Mouse (Mus musculus) heart, adult 2 months (tissue): Measurements from ENCODE around the gene Npdc1. TPM values are rescaled to one million over a fixed set of nuclear protein-coding genes. Genes with fewer than 3 reads are reported as not detected.

ENCODE experiments used
- DNase-seq, 2 experiments: peaks; one replicate each; pipeline ENCODE4 v3.0.0; 2021
- H3K27ac ChIP-seq: fragments of 200-600 bp; 2 replicates; pipeline ENCODE4 v1.8.1; 2022
- H3K27me3 ChIP-seq: fragments of 200-500 bp; 2 replicates; pipeline ENCODE4 v1.6.1; 2012; ENCODE audit warnings: mild to moderate bottlenecking, low read length, inconsistent platforms, mixed read lengths; ENCODE audit not compliant: control insufficient read depth, insufficient read depth
- H3K36me3 ChIP-seq: fragments of 200-500 bp; 2 replicates; pipeline ENCODE4 v1.6.1; 2012; ENCODE audit warnings: low read length, inconsistent platforms; ENCODE audit not compliant: control insufficient read depth, insufficient read depth
- H3K4me1 ChIP-seq: fragments of 200-500 bp; 2 replicates; pipeline ENCODE4 v1.6.1; 2011; ENCODE audit warnings: low read length; ENCODE audit not compliant: control insufficient read depth, insufficient read depth
- H3K4me3 ChIP-seq: fragments of 200-600 bp; 2 replicates; pipeline ENCODE4 v1.8.1; 2022
- H3K79me2 ChIP-seq: fragments of 200-500 bp; replicated peaks from 2 replicates; pipeline ENCODE4 v1.6.1; 2012; ENCODE audit warnings: mild to moderate bottlenecking, inconsistent platforms, low read length, moderate library complexity, mixed read lengths; ENCODE audit not compliant: control insufficient read depth, insufficient read depth
- H3K9ac ChIP-seq: fragments of 200-500 bp; 2 replicates; pipeline ENCODE4 v1.6.1; 2012; ENCODE audit warnings: low read depth, mild to moderate bottlenecking, control low read depth, inconsistent platforms, low read length, mixed read lengths
- CTCF ChIP-seq: fragments of 200-600 bp; IDR thresholded peaks from 2 replicates; pipeline ENCODE4 v1.8.1; 2022; ENCODE audit warnings: antibody characterized with exemption, mild to moderate bottlenecking, moderate library complexity
- EP300 ChIP-seq: fragments of 200-500 bp; IDR thresholded peaks from 2 replicates; pipeline ENCODE4 v1.6.1; 2011; ENCODE audit warnings: low read depth, low read length, control low read depth; ENCODE audit not compliant: insufficient read depth
- POLR2A ChIP-seq: fragments of 200-500 bp; IDR thresholded peaks from 2 replicates; pipeline ENCODE4 v1.6.1; 2011; ENCODE audit warnings: mild to moderate bottlenecking, low read depth, low read length, control low read depth; ENCODE audit not compliant: insufficient read depth
- WGBS: fragments of 180-500 bp; shearing (Covaris S2); methylation state at CpG from one replicate; pipeline ENCODE4 v1.1.7; 2018; 5-methylcytosine and 5-hydroxymethylcytosine counted together
- intact Hi-C: fragments of 180-260 bp; cut with DNase I; formaldehyde crosslinking; loops from one replicate; pipeline ENCODE4 v1.15.1; 2025
- polyA plus RNA-seq: library from polyadenylated mRNA; depleted of rRNA; stranded (reverse); fragments of >200 nt; gene quantifications from 2 replicates; pipeline ENCODE4 v1.2.3, GENCODE M21; 2012
- total RNA-seq, 2 experiments: library from RNA; stranded (reverse); gene quantifications; 2 replicates each; pipeline ENCODE4 v1.2.3; 2021

Npdc1 gene
- total and polyA plus RNA-seq, 3 experiments = 21.3 to 47.8 (median 30.4) TPM

DNA sequence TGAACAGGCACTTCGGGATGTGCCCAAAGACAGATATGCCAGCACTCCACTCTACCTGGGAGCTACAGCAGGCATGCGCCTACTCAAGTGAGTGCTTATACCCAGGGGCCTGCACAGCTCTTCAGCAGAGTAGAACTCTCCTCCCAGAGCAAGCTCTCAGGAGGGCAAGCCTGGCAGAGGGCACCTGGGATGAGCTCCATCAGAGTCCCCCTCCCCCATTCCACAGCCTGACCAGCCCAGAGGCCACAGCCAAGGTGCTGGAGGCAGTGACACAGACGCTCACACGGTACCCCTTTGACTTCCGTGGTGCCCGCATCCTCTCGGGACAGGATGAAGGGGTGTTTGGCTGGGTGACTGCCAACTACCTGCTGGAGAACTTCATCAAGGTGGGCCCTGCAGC is 1.1 kb upstream of the Npdc1 start:
- no peak overlapping the region for H3K9ac ChIP-seq
- TF ChIP-seq POLR2A = no peak
- no peak for TF ChIP-seq CTCF
- TF ChIP-seq EP300 = no peak
- no peaks in the 10 kb centered on the region for H3K36me3 ChIP-seq
- no peak overlapping the region for H3K27ac ChIP-seq
- H3K79me2 ChIP-seq = no peaks in the 10 kb centered on the region
- WGBS = 92% methylated on average over 7 of the region's 7 CpGs
- no peaks in the 10 kb centered on the region for H3K27me3 ChIP-seq
- no peak for DNase-seq
- intact Hi-C loops = no loop called here
- H3K4me1 ChIP-seq = peaks cover 9% of the 10 kb centered on the region
- no peak overlapping the region for H3K4me3 ChIP-seq

DNA sequence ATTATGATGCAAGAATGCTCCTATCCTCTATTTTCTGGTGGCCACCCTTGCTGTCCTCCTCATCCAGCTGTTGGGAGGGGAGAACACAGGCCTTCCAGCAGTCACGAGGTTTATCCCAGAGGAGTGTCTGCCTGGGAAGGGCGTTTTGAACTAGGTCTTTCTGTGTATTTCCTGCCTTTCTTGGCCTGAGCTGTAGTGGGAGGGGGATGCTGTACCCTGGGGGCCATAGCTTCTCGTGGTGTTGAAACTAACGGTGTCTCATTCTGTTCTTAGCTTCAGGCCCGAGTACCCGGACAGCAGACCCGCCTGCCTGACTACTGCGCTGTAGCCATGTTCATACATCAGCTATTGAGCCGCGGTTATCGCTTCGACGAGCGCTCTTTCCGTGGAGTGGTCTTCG is 1.1 kb downstream of the Npdc1 start:
- no peaks in the 10 kb centered on the region for H3K36me3 ChIP-seq
- 15% methylated on average over 16 of the region's 16 CpGs for WGBS
- no peaks in the 10 kb centered on the region for H3K27me3 ChIP-seq
- TF ChIP-seq CTCF (no peak), POLR2A (peak; percentile 33; the same call in 1 of the 2 replicates), EP300 (no peak)
- H3K27ac ChIP-seq = peak overlapping the region; percentile 64
- H3K4me1 ChIP-seq = peaks cover 8% of the 10 kb centered on the region
- H3K79me2 ChIP-seq = no peaks in the 10 kb centered on the region
- intact Hi-C loops = loop anchor here (5.0 kb wide), 1 partner anchor 33 kb away; the partner anchor contains the start of gene Uap1l1
- H3K4me3 ChIP-seq = peak overlapping the region; percentile 29
- peak; percentile 67 to 77 for DNase-seq
- H3K9ac ChIP-seq = peak overlapping the region; percentile 30

DNA sequence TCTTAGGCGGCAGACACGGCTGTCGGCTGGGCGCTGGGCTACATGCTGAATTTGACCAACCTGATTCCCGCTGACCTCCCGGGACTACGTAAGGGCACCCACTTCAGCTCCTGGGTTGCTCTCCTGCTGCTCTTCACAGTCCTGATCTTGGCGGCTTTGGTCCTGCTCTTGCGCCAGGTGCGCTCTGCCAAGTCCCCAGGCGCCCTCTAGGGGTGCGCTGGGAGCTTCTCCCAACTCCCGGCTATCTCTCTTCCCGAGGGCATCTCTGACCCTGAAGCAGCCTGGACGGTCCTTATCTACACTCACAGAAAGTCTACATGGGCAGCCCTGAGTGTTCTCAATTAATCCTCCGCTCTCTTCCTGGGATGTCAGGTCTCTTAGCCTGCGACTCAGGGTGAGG is 1.6 kb downstream of the Npdc1 start:
- peak overlapping the region; percentile 30 for H3K9ac ChIP-seq
- DNase-seq = peak; percentile 78 to 80
- no peaks in the 10 kb centered on the region for H3K27me3 ChIP-seq
- WGBS = 4% methylated on average over 17 of the region's 17 CpGs
- intact Hi-C loops = loop anchor here (5.0 kb wide), 1 partner anchor 33 kb away; the partner anchor contains the start of gene Uap1l1
- TF ChIP-seq POLR2A (no peak), CTCF (peak; percentile 90)
- peaks cover 7% of the 10 kb centered on the region for H3K4me1 ChIP-seq
- H3K27ac ChIP-seq = peak overlapping the region; percentile 64
- H3K4me3 ChIP-seq = peak overlapping the region; percentile 29
- H3K79me2 ChIP-seq = no peaks in the 10 kb centered on the region
- no peaks in the 10 kb centered on the region for H3K36me3 ChIP-seq

DNA sequence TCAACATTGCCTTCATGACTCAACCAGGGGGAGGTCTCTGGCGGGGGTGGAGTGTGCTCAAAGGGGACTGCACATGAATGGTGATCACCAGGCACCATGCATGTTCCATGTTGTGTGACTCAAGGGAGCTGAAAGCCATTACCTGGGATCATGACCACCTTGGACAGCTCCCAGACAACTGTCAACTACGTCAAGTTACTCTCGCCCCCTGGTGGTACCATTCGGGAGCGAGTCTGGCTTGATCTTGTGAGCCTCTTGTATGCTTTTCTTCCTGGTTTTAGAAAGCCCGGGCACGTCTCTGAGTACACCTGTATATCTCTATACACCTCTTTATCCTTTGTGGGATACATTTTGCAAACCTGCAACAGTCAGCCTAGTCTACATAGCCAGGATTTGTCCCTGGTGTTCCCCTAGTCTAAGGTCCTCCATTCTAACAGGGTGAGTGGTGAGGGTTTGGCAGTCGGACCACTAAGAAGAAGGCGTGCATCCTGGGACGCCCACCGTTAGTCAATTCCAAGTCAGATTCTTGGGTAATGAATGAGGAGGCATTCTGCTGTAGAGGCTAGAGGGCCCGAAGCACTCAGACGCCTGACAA is 3.3 kb downstream of the Npdc1 start:
- no peak for TF ChIP-seq POLR2A
- no peak for TF ChIP-seq EP300
- TF ChIP-seq CTCF = peak; percentile 72
- DNase-seq = peak; percentile 51 to 66
- H3K27ac ChIP-seq = no peak overlapping the region; the same call in none of the 2 replicates
- 2% methylated on average over 13 of the region's 13 CpGs for WGBS
- H3K4me1 ChIP-seq = 0 out of 2 replicates have a peak, but pooled peaks cover 1% of the 10 kb centered on the region
- intact Hi-C loops = loop anchor here (5.0 kb wide), 1 partner anchor 35 kb away; the partner anchor contains the start of gene Uap1l1
- H3K9ac ChIP-seq = peak overlapping the region; percentile 18; the same call in 1 of the 2 replicates
- H3K79me2 ChIP-seq = no peaks in the 10 kb centered on the region
- no peaks in the 10 kb centered on the region for H3K36me3 ChIP-seq
- peak overlapping the region; percentile 58 for H3K4me3 ChIP-seq
- H3K27me3 ChIP-seq = no peaks in the 10 kb centered on the region

DNA sequence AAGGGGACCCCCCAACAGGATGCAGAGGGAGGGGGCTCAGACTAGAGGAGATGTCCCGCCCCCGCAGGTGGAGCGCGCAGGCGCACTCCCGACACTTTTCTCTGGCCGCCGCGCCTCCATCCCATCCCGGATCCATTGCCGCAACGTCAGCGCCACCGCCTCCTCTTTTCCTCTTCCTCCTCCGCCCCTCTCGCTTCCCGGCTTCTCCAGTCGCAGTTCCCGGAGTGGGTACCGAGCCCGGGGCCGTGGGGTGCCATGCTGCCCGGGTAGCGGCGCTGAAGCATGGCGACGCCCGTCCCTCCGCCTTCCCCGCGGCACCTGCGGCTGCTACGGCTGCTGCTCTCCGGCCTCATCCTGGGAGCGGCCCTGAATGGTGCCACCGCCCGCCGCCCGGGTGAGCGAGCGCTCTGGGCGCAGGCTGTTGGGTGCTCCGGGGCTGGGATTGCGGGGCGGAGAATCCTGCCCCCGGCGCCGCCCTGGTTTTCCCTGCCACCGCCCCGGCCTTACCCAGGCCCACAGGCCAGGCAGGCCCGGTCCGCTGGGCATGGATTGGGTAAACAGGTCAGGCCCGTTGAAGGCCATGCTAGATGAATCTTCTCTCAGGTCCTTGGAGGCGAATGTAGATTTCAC is 3.9 kb downstream of the Npdc1 start:
- Histone ChIP-seq H3K27ac (peak overlapping the region; percentile 74), H3K4me1 (0 out of 2 replicates have a peak, but pooled peaks cover 1% of the 10 kb centered on the region), H3K9ac (peak overlapping the region; percentile 77), H3K27me3 (no peaks in the 10 kb centered on the region), H3K79me2 (no peaks in the 10 kb centered on the region), H3K36me3 (no peaks in the 10 kb centered on the region), H3K4me3 (peak overlapping the region; percentile 58)
- intact Hi-C loops = loop anchor here (5.0 kb wide), 1 partner anchor 36 kb away; the partner anchor contains the start of gene Uap1l1
- peak; percentile 82 to 83 for DNase-seq
- 2% methylated on average over 54 of the region's 54 CpGs for WGBS
- TF ChIP-seq EP300 = no peak
- TF ChIP-seq POLR2A = peak; percentile 55; the same call in 1 of the 2 replicates

DNA sequence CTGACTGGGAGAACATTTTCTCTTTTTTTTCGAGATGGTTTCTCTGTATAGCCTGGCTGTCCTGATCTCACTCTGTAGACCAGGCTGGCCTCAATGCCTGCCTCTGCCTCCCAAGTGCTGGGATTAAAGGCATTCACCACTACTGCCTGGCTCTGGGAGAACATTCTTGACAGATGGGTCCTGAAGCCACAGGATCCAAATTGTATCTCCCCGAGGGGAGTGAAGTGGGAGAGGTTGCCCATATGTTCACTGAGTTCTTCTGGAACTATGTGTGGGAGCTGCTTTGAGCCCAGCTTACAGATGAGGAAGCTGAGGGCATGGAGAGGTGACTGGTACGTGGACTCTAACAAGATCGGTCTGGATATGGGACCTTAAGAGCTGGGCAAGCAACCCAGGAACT is 4.8 kb downstream of the Npdc1 start:
- no peaks in the 10 kb centered on the region for H3K36me3 ChIP-seq
- WGBS = 72% methylated on average over 4 of the region's 4 CpGs
- H3K27ac ChIP-seq = no peak overlapping the region
- no peak for DNase-seq
- H3K27me3 ChIP-seq = no peaks in the 10 kb centered on the region
- no peak for TF ChIP-seq EP300
- no peak for TF ChIP-seq CTCF
- intact Hi-C loops = loop anchor here (5.0 kb wide), 1 partner anchor 37 kb away; the partner anchor contains the start of gene Uap1l1
- H3K4me3 ChIP-seq = no peak overlapping the region
- 0 out of 2 replicates have a peak, but pooled peaks cover 1% of the 10 kb centered on the region for H3K4me1 ChIP-seq
- no peak overlapping the region for H3K9ac ChIP-seq
- no peaks in the 10 kb centered on the region for H3K79me2 ChIP-seq
